9 mouse cellular contexts compared by ENCODE assay signal in genomic region chr10:118746719-118747395, GRCm38 (mm10).
DNase-seq lines count a peak whose midpoint lies in the region; ATAC-seq lines count a peak whose summit lies in the region.
"Had no signal": no experiment of that assay in that cellular context is flagged by ENCODE, and none has a peak within 500 bp of the region (broad histone marks: within the 10 kb centered on the region; RNA-seq: fewer than 3 reads in every experiment).

No protein-coding gene starts in this region.

- 31% methylated on average over 4 of the region's 4 CpGs for WGBS in kidney, embryonic 16.5 days

- peak overlapping the region; percentile 69; the same call in 1 of the 2 replicates for H3K27ac ChIP-seq in kidney, embryonic 16.5 days (ENCODE audit: low read length)
- H3K27ac ChIP-seq: embryonic facial prominence, embryonic 12.5 days had no signal

- peak; percentile 92 for ATAC-seq in kidney, embryonic 16.5 days (ENCODE audit: low FRiP score, low TSS enrichment)

- no peak overlapping the region; the same call in 1 of the 2 replicates for H3K4me2 ChIP-seq in kidney, embryonic 16.5 days (replicated peaks; ENCODE audit: low read depth, low read length)
- H3K4me2 ChIP-seq: embryonic facial prominence, embryonic 12.5 days had no signal

- H3K4me3 ChIP-seq in kidney, embryonic 16.5 days (ENCODE audit: low read length), result no peak overlapping the region
- H3K4me3 ChIP-seq: embryonic facial prominence, embryonic 12.5 days had no signal

- 0 out of 2 replicates have a peak overlapping the region, but pooled peaks have one; percentile 16 for H3K9ac ChIP-seq in kidney, embryonic 16.5 days (replicated peaks; ENCODE audit: low read length)
- H3K9ac ChIP-seq: embryonic facial prominence, embryonic 12.5 days had no signal

- DNase-seq in kidney, adult 8-10 months, result no peak
- DNase-seq in brain, adult 2 months (ENCODE audit: low read depth, low spot score), result peak; percentile 83
- peak; percentile 29 for DNase-seq in gastrocnemius, postnatal 14 days
- DNase-seq in left cerebral cortex, postnatal 36 days (ENCODE audit: low spot score in 2 of 2), result peak; percentile 53 to 63
- no peak for DNase-seq in cerebellum, adult 11-12 months
- no peak for DNase-seq in cerebellum, adult 8-10 months
- DNase-seq in ovary, postnatal 10 days (ENCODE audit: low spot score), result no peak

- H3K36me3 ChIP-seq in kidney, embryonic 16.5 days (ENCODE audit: insufficient read depth, low read length), result no peaks in the 10 kb centered on the region
- H3K36me3 ChIP-seq: embryonic facial prominence, embryonic 12.5 days had no signal

- H3K27me3 ChIP-seq in kidney, embryonic 16.5 days (ENCODE audit: insufficient read depth, low read length), result no peaks in the 10 kb centered on the region
- H3K27me3 ChIP-seq: embryonic facial prominence, embryonic 12.5 days had no signal

- intact Hi-C loops in gastrocnemius, postnatal 14 days (cut with DNase I; ENCODE audit: low total_unique reads), result no loop called here
- intact Hi-C loops in left cerebral cortex, postnatal 36 days (cut with DNase I), result loop anchor here (5.0 kb wide), 1 partner anchor 35 kb away; no protein-coding TSS in a partner anchor

- no peaks in the 10 kb centered on the region for H3K9me3 ChIP-seq in kidney, embryonic 16.5 days (ENCODE audit: low read length)
- H3K9me3 ChIP-seq: embryonic facial prominence, embryonic 12.5 days had no signal

- peaks cover 10% of the 10 kb centered on the region for H3K4me1 ChIP-seq in kidney, embryonic 16.5 days (ENCODE audit: insufficient read depth, low read length)

Comparison
In these comparisons a context has a peak if more than half of its experiments do, and no peak if none do; other contexts are left out.
1. DNase-seq: peak in brain, adult 2 months (single experiment), gastrocnemius, postnatal 14 days (single experiment) and left cerebral cortex, postnatal 36 days (2 of 2); none in kidney, adult 8-10 months (0 of 2), cerebellum, adult 11-12 months (single experiment), cerebellum, adult 8-10 months (single experiment) and ovary, postnatal 10 days (single experiment).